Mouse (Mus musculus) spleen, adult 2 months (tissue): ENCODE measurements around the gene Clpsl2.

Experiments
- CTCF ChIP-seq: fragments of 200-500 bp; IDR thresholded peaks from 2 replicates; pipeline ENCODE4 v1.5.1; 2011; ENCODE audit warnings: mild to moderate bottlenecking, inconsistent platforms; ENCODE audit not compliant: insufficient read depth, insufficient read length, insufficient replicate concordance; ENCODE audit errors: extremely low read depth
- POLR2A ChIP-seq: fragments of 200-500 bp; IDR thresholded peaks from 2 replicates; pipeline ENCODE4 v1.6.1; 2011; ENCODE audit warnings: low read depth, low read length, inconsistent platforms

GRCm38 (mm10) chr17:28557772-28558171 is 8.6 kb downstream of the Clpsl2 start:
- no peak for TF ChIP-seq CTCF
- no peak for TF ChIP-seq POLR2A
